Mouse (Mus musculus) heart, embryonic 13.5 days (tissue): ENCODE results near the gene Nup133. TPM values are rescaled to one million over a fixed set of nuclear protein-coding genes. Genes with fewer than 3 reads are reported as not detected.

Experiments used
- polyA plus RNA-seq: library from polyadenylated mRNA; unstranded; fragments of >200 nt; fragmentation: Nextera tagmentation; extraction: Ambion mirVana; gene quantifications from 2 replicates; pipeline ENCODE4 v1.2.1, GENCODE M21; 2015

The Nup133 gene
- polyA plus RNA-seq, 1 experiment from 2014 or later = 24.4 TPM

Other genes with a start within 250 kb of the Nup133 start
- 33.2 and 36.2 TPM in 2 replicates for gene Rab4a, start 143.3 kb downstream of the Nup133 start, polyA plus RNA-seq
- 2.5 TPM in 2 replicates for gene Ccsap, start 89.1 kb downstream of the Nup133 start, polyA plus RNA-seq
- 292 and 377 TPM in 2 replicates for gene Acta1, start 54.5 kb downstream of the Nup133 start, polyA plus RNA-seq
- gene Abcb10, start 33.9 kb upstream of the Nup133 start, polyA plus RNA-seq = 20.0 and 20.5 TPM in 2 replicates
- 24.9 and 25.7 TPM in 2 replicates for gene Taf5l, start 72.1 kb upstream of the Nup133 start, polyA plus RNA-seq
- 2.6 and 3.3 TPM in 2 replicates for gene Urb2, start 72.2 kb upstream of the Nup133 start, polyA plus RNA-seq